Mouse (Mus musculus): ENCODE measurements around the gene Sigmar1.
"Not testable (repeated sequence)": the region's sequence is repeated elsewhere in the genome, so short reads cannot be mapped to it uniquely, and the experiment has no call there.

Sigmar1 gene

DNA sequence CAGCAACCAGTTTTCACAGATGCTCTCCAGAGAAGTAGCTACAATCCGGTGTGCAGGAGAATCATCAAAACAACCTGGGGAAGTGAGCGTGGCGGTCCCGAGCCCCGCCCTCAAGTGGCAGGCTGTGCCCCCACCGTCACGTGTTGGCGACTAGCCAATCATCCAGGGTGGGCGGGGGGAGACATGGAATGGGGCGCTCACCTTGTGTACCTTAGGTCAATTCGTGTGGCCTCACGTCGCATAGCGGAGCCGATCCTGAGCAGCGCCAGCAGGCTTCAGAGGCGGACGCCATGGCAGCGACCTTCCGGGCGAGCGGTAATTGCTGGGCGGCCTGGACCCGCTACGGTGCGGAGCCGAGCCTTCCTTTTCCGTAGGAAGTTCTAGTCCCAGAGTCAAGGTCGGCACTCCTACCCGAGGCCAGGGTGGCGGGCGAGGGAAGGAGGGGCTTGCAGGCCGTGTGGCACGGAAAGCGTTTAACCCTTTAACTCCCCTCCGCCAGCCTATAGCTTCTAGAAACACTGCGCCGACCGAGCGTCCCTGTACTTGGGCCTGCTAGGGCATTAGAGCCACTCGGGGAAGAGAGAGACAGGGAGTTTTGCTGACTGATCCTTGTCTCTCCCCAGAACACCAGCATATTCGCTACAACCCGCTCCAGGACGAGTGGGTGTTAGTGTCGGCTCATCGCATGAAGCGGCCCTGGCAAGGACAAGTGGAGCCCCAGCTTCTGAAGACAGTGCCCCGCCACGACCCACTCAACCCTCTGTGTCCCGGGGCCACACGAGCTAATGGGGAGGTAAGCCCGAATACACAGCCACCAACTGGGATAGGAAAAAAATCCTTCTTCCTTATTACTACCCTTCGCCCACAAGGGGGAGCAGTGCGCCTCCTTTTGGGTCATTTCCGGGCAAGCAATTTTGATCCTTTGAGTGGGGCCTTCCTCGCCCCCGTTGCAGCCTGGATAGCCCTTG lies at the start of gene Sigmar1:
Gene Sigmar1 (minus strand): TSS at position 820 of the 968 bp plus-strand sequence.
- DNase-seq: peak; percentile 87 to 91

DNA sequence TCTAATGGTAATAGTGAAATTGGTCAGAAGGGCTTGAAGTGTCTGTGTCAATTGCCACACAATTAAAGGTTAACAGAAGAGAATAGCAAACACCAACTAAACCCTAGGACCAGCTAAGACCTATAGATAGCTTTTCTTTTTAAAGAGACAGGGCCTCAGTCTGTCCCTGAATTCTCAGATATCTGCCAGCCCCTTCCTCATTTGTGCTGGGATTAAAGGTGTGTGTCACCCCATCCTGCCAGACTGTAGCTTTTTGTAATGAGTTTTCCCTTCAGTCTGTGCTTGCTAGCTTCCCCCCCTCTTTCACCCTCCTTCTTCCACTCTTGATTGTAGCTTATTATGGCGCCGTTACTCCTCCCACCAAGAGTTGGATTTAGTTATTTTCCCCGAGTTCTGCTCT lies 27.2 kb upstream of the Sigmar1 start:
- not testable (repeated sequence) for DNase-seq

DNA sequence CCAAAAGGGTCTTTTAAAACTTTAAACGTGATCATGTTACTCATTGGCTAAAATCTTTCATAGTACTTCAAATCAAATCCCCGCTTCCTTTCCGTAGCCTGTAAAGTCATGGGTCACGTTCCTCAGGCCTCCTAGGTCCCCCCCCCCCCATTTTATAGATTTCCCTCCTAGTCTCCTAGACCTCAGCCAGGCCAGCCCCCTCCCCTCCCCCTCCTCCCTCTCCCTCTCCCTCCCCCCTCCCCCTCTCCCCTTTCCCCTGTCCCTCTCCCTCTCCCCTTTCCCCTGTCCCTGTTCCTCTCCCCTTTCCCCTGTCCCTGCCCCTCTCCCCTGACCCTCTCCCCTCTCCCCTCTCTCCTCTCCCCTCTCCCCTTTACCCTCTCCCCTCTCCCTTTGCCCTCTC lies 26.8 kb upstream of the Sigmar1 start:
- DNase-seq: not testable (repeated sequence)

DNA sequence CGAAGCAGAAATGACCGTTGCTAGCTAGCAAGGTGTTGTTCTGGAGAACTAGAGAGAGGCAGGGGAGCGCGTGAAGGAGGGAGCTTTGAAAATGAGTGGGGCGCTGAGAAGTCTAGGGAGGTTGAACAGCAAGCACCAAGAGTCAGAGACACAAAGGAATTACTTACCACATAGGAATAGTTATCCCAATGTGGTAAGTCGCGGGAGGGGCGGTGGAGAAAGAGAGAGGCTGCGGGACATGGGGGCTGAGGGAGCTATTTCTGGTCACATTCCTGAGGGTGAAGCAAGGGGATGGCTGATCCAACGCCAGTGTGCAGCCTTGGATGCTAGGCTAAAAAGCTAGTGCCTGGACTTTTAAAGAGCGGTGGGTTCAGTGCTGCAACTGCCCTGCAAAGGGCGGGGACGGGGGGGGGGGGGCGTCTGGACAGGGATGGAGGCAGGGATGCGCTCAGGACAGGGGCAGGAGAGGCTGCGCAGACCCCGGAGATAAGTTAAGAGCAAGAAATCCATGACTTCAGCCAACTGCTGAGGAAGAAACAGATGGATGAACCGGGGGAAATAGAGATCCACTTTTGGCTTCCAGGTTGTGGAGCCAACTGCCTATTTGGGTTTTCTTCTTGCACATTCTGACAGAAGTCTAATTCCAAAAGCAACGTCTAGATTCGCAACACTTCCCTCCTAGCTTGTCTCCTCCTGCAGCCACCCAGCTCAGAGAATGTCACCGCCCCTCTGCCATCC lies 26.0 kb upstream of the Sigmar1 start:
- DNase-seq: not testable (repeated sequence)

DNA sequence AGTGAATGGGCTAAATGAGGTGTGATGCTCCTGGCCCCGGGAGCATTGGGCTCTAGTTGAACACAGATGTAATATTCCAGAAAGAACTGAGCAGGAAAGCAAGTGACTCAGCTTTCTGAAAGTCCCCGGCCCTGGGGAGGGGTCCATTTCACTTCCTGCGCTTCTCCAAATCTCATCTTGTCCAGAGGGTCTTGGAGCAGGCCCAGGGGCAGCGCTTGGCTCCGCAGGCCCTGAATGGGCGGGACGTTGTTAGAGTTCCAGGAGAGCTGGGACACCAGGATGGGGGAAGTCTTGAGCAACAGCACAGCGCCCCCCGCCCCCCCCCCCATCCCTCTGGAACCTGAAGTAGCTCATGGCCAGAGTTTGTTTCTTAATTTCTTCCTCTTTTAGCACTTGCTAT lies 25.3 kb upstream of the Sigmar1 start:
- not testable (repeated sequence) for DNase-seq

DNA sequence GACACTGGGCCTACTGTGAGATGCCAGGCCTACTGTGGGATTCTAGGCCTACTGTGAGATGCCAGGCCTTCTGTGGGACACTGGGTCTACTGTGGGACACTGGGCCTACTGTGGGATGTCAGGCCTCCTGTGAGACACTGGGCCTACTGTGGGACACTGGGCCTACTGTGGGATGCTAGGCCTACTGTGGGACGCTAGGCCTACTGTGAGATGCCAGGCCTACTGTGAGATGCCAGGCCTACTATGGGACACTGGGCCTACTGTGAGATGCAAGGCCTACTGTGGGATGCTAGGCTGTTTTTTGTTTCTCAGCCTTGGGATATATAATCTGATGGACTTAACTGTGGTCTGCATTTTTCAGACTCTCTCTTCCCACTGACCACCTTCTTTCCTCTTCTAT lies 19.9 kb upstream of the Sigmar1 start:
- not testable (repeated sequence) for DNase-seq

DNA sequence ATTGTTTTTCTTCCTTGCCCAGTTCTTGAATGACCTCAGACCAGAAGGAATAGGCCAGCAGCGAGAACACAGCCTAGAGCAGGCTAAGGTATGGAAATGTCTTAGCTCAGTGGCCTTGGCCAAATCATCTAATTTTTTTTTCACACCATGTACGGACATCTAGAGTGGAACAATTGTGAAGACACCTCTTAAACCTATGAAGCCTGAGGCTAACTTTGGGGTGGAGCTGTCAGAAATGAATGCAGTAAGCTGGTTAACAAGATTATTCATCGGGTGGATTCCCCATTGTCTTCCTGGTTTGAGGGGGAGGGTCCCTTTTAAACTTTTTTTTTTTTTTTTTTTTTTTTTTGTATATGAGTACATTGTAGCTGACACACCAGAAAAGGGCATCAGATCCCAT lies 18.5 kb upstream of the Sigmar1 start:
- DNase-seq: not testable (repeated sequence)

DNA sequence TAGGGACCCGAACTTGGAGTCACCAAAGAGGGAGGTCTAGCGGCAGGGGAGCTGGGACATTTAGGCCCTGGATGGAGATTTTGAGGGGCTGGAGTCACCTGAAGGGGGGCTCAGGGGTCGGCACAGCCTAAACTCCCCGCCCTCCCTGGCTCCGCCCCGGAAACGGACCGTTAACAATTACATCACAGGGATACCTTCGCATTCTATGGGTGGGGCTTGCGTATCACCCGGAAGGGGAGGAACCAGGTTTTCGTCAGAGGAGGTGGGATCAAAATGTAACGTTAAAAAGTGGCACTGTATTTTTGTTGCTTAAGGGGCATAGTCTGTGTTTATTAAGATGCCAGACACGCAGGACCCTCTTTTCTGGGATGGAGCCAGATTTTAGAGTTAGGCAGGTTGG lies 18.0 kb upstream of the Sigmar1 start, which contains the start of gene Ccl27a:
Gene Ccl27a (minus strand): TSS at position 246 of the 400 bp plus-strand sequence.
- DNase-seq: peak; percentile 67 to 82

DNA sequence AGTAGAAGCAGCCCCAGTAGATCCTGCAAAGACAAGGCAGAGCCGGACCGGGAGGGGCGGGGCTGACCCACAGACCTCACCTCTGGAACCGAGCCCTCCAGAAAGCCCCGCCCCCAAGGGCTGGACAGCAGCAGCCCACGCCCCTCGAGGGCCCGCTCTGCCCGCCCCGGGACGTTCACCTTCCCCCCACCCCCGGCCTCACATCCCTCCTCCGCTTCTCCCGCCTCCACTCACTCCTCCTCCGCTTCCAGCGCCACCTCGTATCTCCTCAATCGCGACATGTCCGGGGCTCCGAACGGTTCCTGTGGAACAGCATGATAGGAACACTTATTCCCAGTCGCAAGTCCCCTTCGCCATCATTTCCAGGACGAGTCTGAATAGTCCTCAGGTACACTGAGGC lies 17.5 kb upstream of the Sigmar1 start:
- peak; percentile 52 to 56 for DNase-seq

DNA sequence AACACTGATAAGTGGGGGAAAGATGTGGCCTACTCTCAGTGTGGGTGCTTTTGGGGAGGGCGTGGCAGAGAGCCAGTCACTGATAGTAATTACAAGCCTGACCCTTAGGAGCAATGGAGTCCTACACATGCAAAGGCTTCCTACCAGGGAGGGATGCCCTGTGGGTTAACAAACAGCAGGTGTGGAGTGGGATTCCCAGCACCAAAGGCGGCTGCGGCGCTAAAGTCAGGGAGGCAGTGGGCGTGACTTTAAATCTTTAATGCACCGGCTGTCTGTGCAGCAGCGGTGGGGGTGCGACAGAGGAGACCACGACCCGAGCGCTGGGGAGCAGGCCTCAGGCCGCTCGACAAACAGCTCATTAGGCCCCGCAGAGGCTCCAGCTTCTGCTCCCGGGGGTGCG lies 17.0 kb upstream of the Sigmar1 start:
- not testable (repeated sequence) for DNase-seq

DNA sequence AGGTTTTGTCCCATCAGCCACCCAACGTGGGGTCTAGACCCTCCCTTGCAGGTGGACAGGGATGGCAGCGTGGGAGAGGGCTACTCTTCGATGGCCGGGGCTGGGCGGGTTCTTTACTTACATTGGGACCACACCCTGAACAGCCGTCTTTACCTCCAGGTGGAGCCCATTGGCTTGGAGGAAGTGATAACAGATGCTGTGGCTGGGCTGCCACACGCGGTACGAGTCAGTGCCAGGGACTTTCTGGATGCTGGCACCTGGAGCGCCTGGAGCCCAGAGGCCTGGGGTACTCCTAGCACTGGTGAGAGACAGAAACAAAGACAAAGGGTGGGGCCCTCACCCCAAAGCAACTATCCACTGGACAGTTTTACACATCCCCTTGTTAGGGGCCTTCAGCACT lies 11.3 kb upstream of the Sigmar1 start:
- not testable (repeated sequence) for DNase-seq

DNA sequence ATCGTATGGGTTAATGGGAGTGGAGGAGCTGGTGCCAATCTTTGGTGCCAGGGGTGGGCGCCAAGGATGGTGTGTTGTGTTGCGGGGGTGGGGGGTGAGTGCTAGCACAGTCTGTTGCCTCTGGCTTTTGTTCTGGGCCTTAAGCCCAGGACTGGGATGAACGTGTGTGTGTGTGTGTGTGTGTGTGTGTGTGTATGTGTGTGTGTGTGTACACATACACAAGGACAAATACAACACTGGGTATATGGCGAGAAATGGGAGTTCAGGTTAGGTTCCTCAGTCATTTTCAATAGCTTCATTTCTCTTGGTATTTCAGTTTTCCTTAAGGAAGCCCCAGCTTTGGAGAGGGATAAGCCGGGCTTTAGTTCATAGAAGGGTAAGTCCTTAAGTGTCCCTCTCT lies 7.2 kb upstream of the Sigmar1 start:
- DNase-seq: not testable (repeated sequence)

DNA sequence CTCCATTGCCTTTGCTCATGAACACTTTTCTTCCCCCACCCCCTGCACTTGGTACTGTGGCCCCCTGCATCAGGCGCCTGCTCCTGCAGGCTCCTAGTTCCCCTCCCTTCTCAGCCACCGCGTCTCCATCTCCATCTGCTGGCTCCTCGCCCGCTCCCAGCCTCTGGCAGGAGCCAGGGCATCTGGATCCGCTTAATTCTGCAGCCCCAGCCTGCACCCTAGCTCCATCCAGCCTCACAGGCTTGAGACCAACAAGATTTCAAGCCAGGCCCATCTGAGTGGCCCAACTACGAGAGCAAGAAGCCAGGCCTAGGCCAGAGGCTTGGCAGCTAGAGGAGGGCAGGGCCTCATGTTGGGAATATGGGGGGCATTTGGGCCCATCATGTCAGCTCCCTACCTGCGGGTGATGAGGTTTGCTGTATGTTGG lies 6.7 kb upstream of the Sigmar1 start:
- not testable (repeated sequence) for DNase-seq

DNA sequence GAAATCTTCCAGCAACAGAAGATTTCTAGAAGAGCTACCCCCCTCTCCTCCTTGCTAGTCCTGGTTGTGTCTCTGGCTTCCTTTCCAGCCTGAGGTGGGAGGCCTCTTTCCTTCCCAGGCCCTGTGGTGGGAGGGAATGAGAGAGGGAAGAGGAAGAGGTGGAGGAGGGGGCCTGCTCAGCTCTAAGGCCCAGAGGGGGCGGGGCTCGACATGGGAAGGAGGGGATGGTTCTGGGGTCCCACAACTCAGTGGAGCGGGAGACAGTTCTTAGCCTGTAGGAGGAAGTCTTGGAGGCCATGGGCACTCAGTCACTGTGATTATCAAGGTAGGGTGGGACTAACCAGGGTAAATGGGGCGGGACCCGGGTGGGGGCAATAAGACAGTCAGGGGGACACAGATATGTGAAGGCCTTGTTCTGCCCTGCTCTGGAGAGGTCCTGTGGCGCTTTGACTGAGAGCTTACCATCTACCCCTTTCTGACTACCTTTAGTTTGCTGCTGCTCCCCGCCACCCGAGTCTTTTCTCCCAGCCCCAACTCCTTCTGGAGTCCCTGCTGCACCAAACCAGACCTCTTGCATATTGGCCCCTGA lies 6.2 kb upstream of the Sigmar1 start:
- DNase-seq: no peak

DNA sequence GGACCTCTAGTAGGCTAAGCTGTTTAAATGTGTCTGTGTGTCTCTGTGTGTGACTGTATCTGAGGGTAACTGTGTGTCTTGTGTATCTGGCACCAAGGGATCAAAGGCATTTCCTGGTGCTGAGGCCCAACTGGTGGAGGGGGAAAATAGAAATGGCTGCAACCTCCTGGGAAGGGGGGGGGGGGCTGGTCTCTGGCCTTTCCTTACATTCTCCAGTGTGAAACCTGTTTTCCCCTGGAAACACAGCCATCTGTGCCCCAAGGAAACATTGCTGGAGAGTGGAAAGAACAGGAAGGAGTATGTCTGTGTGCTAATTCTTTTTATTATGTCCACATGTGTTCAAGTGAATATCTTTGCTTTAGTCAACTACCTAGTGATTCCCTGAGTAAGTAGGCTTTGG lies 5.7 kb upstream of the Sigmar1 start:
- no peak for DNase-seq

DNA sequence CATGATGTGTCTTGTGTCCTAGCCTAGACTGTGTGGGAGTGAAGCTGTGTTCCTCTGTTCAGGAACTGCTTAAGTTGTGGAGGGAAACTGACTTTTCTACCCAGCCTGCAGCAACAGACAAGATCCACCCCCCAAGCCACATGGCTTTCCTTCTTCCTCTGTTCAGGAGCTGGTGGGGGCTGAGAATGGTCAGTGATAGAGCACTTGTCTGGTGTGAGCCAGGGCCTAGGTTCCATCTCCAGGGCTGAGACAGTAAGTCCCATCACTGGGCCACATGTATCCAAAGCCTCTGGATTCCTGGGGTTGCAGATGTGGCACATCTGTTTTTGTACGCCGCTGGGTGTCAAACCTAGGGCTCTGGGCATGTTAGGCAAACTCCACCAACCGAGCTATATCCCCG lies 5.0 kb upstream of the Sigmar1 start:
- DNase-seq: no peak

DNA sequence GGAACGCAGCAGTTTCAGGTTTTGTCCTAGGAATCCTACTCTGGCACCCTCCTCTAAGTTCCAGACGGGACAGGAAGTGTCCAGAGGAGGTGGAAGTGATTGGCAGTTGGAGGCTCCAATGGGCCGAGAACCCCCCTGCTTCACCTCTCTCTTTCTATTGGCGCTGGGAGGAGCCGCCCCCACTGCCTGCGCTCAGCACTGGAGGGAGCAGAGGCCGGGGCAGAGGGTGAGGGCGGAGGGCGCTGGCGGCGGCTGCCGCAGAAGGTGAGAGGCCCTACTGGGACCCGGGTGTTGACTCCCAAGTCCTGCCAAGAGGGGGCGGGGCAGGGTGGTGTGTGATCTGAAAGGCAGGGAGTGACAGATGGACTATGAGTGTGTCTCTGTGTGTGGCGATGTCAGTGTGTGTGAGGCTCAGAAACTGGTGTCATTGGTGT lies 4.3 kb upstream of the Sigmar1 start:
- peak; percentile 60 to 66 for DNase-seq

DNA sequence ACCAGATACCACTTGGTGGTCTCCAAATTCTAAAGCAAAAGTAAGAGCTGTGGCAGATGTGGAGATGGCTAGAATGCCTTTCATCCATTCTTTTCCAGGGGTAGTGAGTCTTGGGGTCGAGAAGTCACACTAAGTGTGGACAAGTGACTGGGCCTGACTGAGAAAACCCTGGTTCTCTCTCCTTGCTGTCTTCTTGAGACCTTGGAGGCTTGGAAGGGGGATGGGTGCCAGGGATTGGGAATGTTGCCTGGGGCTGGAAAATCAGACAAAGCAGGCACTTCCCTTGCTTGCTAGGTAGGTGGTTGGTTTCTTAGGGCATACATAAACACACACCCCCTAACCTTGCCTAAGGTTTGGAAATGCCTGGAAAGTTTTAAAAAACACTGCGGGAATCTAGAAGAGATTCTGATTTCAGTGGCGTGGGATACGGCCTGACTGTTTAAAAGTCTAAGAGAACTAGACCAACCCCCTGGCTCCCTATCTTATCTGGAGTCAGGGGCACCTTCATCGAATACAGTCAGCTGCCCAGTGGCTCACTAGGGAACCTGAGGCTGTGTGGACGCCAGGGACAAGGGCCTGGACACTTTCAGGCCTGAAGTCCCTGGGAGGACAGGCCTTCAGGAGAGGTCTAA lies 3.8 kb upstream of the Sigmar1 start:
- DNase-seq: no peak

DNA sequence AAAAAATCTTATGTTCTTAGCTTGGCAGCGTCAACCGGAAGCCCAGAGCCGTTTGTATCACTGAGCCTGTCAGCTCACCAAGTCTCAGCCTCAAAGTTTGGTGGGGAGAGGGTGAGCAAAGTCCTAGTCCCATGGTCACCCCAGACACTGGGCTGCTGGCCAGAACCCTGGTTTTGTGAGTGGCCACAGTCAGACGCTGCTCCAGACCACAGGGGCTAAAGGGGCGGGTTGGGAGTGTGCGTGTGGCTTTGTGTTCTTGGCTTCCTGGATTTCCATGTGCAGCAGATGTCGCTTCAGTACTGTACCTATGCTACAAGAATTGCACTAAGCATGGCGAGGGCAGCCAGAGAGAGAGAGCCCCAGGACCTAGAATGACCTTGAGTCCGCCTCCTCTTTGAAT lies 3.2 kb upstream of the Sigmar1 start:
- DNase-seq: no peak

DNA sequence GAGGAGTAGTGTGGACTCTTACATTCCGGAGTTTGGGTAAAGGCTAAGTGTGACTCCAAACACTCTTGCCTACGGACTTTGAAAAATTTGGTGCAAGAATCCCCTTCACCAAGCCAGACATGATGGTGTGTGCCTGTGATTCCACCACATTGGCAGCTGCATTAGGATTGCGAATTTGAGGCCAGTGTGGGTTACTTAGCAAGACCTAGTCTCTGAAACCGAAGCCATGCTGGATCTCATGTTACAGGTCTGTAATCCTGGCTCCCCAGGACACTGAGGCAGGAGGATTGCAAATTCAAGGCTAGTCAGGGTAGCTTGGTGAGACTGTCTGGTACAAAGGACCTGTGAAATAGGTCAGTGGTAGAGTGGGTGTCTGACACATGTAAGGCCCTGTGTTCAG lies 2.7 kb upstream of the Sigmar1 start:
- no peak for DNase-seq

DNA sequence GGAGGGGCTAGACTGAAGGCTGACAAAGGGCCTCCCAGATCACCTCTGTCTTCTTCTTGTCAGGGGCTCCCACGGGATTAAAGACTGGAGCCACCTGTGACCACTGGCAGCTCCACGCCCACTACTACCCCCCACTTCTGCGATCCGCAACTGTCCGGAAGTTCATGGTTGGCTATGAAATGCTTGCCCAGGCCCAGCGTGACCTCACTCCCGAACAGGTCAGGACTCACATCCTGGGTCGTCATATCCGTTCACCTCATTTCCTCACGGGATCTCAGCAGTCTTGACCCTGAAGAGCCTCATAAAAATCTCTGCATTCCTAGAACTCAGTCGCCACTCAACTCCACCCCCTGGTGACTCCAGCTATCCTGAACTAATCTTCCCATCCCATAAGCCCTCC lies 2.1 kb upstream of the Sigmar1 start:
- DNase-seq: no peak

DNA sequence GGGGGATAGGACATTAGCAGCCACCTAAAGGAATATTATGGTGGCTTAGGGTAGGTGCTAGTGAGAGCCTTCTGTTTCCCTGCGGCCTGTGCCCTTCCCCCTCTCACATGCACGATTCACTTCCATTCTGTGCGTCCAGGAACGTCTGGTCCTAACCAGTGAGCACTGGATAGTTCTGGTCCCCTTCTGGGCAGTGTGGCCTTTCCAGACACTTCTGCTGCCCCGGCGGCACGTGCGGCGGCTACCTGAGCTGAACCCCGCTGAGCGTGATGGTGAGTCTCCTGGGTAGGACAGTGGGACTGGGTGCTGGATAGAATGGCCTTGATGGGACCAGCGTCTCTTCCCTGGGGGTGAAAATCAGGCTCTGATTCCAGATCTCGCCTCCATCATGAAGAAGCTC lies 1.4 kb upstream of the Sigmar1 start:
- no peak for DNase-seq

DNA sequence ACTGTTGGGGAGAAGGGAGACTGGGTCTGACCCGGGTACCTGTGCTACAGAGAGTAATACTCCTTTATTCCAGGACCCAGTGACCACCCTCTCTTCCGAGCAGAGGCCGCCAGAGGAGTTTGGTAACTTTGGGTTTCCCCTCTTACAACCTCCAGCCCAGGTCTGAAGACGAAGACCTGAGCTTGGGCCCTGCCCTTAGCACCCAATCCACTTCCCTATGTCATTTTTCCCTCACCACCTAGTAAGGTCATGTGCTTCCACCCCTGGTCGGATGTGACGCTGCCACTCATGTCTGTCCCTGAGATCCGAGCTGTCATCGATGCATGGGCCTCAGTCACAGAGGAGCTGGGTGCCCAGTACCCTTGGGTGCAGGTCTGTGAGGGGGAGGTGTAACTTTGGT lies 483 bp upstream of the Sigmar1 start:
- DNase-seq: no peak
